Mouse (Mus musculus) megakaryocyte-erythroid progenitor cell, adult 5-6 weeks (primary cell): ENCODE results near the gene Zfp512. TPM values are rescaled to one million over a fixed set of nuclear protein-coding genes. Genes with fewer than 3 reads are reported as not detected.
A peak's percentile ranks its signal among the peaks of the same experiment; 100 is the strongest.
"Not testable (repeated sequence)": the region's sequence is repeated elsewhere in the genome, so short reads cannot be mapped to it uniquely, and the experiment has no call there.

Source experiments
- ATAC-seq: replicated peaks from 2 replicates; pipeline ENCODE4 v1.8.0; 2016; ENCODE audit warnings: mild to moderate bottlenecking, inconsistent platforms; ENCODE audit not compliant: severe bottlenecking, poor library complexity, low FRiP score, low TSS enrichment
- total RNA-seq, 2 experiments: library from RNA; stranded (forward) in 1 of 2; stranded (reverse) in 1 of 2; fragments of 200-1000, 215-1000 nt in 1 of 2; fragments of >200 nt in 1 of 2; fragmentation: Nextera tagmentation in 1 of 2; gene quantifications; 2 replicates each; pipeline ENCODE4 v1.2.3; 2014 to 2017

The Zfp512 gene
- total RNA-seq, 2 experiments from 2014 or later, result 22.8 to 28.6 TPM

DNA sequence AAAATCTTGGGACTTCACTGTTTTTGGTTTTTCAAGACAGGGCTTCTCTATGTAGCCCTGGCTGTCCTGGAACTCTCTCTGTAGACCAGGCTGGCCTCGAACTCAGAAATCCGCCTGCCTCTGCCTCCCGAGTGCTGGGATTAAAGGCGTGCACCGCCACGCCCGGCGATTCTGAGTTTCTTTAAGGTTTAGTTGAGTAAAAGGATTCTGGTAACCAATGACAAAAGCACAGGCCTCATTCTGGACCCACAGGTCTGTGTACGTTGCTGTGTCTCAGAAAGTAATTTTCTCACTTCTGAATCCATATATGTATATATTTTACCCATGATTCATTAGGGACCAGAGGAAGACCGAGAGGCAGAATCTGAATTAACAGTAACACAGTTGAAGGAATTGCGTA lies 75.5 kb downstream of the Zfp512 start, which contains the start of gene Supt7l:
Gene Supt7l (minus strand): TSS at position 101 of the 400 bp plus-strand sequence.
- not testable (repeated sequence) for ATAC-seq

DNA sequence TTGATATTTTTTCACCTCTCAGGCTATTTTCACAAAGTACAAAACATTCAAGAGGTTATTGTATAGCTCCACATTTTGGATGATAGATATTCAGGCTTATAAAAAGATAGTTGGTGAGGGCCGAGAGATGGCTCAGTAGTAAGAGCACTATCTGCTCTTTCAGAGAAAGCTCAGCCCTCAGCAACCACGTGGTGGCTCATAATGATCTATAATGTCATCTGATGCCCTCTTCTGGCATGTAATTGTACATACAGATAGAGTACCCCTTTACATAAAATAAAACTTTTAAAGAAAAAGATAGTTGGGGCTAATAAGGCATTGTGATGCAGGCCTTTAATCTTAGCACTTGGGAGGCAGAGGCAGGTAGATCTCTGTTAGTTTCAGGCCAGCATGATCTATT lies 76.3 kb downstream of the Zfp512 start:
- peak; percentile 83 for ATAC-seq

Other genes with a start within 250 kb of the Zfp512 start
- 295 and 300 TPM in 2 replicates for gene Ppm1g, start 231.7 kb upstream of the Zfp512 start, total RNA-seq (2014; fragmentation: Nextera tagmentation)
- gene Ppm1g, start 231.7 kb upstream of the Zfp512 start, total RNA-seq (2017), result 329 and 355 TPM in 2 replicates
- gene Nrbp1, start 211.6 kb upstream of the Zfp512 start, total RNA-seq (2014; fragmentation: Nextera tagmentation), result 43.4 and 51.1 TPM in 2 replicates
- gene Nrbp1, start 211.6 kb upstream of the Zfp512 start, total RNA-seq (2017), result 64.9 and 75.5 TPM in 2 replicates
- gene Gm9970, start 211.2 kb upstream of the Zfp512 start, total RNA-seq (2014; fragmentation: Nextera tagmentation), result not detected in 2 replicates
- gene Gm9970, start 211.2 kb upstream of the Zfp512 start, total RNA-seq (2017), result not detected in 2 replicates
- gene Krtcap3, start 200.7 kb upstream of the Zfp512 start, total RNA-seq (2014; fragmentation: Nextera tagmentation), result 0.72 and 7.6 TPM in 2 replicates
- gene Krtcap3, start 200.7 kb upstream of the Zfp512 start, total RNA-seq (2017), result 2.5 and 8.8 TPM in 2 replicates
- 26.2 and 32.8 TPM in 2 replicates for gene Ift172, start 161.3 kb upstream of the Zfp512 start, total RNA-seq (2014; fragmentation: Nextera tagmentation)
- 10.7 and 18.0 TPM in 2 replicates for gene Ift172, start 161.3 kb upstream of the Zfp512 start, total RNA-seq (2017)
- gene Fndc4, start 156.4 kb upstream of the Zfp512 start, total RNA-seq (2014; fragmentation: Nextera tagmentation), result 0.31 TPM in 1 of 2 replicates, not detected in the other
- gene Fndc4, start 156.4 kb upstream of the Zfp512 start, total RNA-seq (2017), result not detected in 2 replicates
- not detected in 2 replicates for gene Gckr, start 155.0 kb upstream of the Zfp512 start, total RNA-seq (2014; fragmentation: Nextera tagmentation)
- not detected in 2 replicates for gene Gckr, start 155.0 kb upstream of the Zfp512 start, total RNA-seq (2017)
- 4.4 TPM in 1 of 2 replicates, not detected in the other for gene 4930548H24Rik, start 33.3 kb downstream of the Zfp512 start, total RNA-seq (2014; fragmentation: Nextera tagmentation)
- gene 4930548H24Rik, start 33.3 kb downstream of the Zfp512 start, total RNA-seq (2017), result 0.75 TPM in 1 of 2 replicates, not detected in the other
- 34.3 and 34.8 TPM in 2 replicates for gene Gpn1, start 42.3 kb downstream of the Zfp512 start, total RNA-seq (2014; fragmentation: Nextera tagmentation)
- gene Gpn1, start 42.3 kb downstream of the Zfp512 start, total RNA-seq (2017), result 39.7 and 46.9 TPM in 2 replicates
- gene Slc4a1ap, start 74.6 kb downstream of the Zfp512 start, total RNA-seq (2014; fragmentation: Nextera tagmentation), result 61.9 and 72.9 TPM in 2 replicates
- 41.4 and 59.8 TPM in 2 replicates for gene Slc4a1ap, start 74.6 kb downstream of the Zfp512 start, total RNA-seq (2017)
- 18.2 and 23.9 TPM in 2 replicates for gene Supt7l, start 75.4 kb downstream of the Zfp512 start, total RNA-seq (2014; fragmentation: Nextera tagmentation)
- gene Supt7l, start 75.4 kb downstream of the Zfp512 start, total RNA-seq (2017), result 18.8 and 29.6 TPM in 2 replicates
- 290 and 320 TPM in 2 replicates for gene Mrpl33, start 144.5 kb downstream of the Zfp512 start, total RNA-seq (2014; fragmentation: Nextera tagmentation)
- gene Mrpl33, start 144.5 kb downstream of the Zfp512 start, total RNA-seq (2017), result 93.4 and 153 TPM in 2 replicates
- gene Rbks, start 245.2 kb downstream of the Zfp512 start, total RNA-seq (2014; fragmentation: Nextera tagmentation), result 21.5 and 29.3 TPM in 2 replicates
- gene Rbks, start 245.2 kb downstream of the Zfp512 start, total RNA-seq (2017), result 27.3 and 33.7 TPM in 2 replicates
- 82.0 and 102 TPM in 2 replicates for gene Babam2, start 245.3 kb downstream of the Zfp512 start, total RNA-seq (2014; fragmentation: Nextera tagmentation)
- 32.2 and 50.5 TPM in 2 replicates for gene Babam2, start 245.3 kb downstream of the Zfp512 start, total RNA-seq (2017)